Mouse (Mus musculus) small intestine, adult 2 months (tissue): ENCODE measurements around the gene Armc9. TPM values are rescaled to one million over a fixed set of nuclear protein-coding genes. Genes with fewer than 3 reads are reported as not detected.

Source experiments
- H3K27ac ChIP-seq: fragments of 200-500 bp; 2 replicates; pipeline ENCODE4 v1.5.1; 2012; ENCODE audit warnings: low read depth, low read length, control low read depth, inconsistent platforms; ENCODE audit not compliant: insufficient read depth
- H3K27me3 ChIP-seq: fragments of 200-500 bp; 2 replicates; pipeline ENCODE4 v1.6.1; 2012; ENCODE audit warnings: mild to moderate bottlenecking, moderate library complexity, low read length, inconsistent platforms; ENCODE audit not compliant: control insufficient read depth, insufficient read depth
- H3K36me3 ChIP-seq: fragments of 200-500 bp; 2 replicates; pipeline ENCODE4 v1.6.1; 2012; ENCODE audit warnings: mild to moderate bottlenecking, low read length, control low read depth, inconsistent platforms; ENCODE audit not compliant: control insufficient read depth, insufficient read depth
- H3K4me1 ChIP-seq: fragments of 200-500 bp; 2 replicates; pipeline ENCODE4 v1.6.1; 2012; ENCODE audit warnings: low read length, inconsistent platforms, mixed read lengths; ENCODE audit not compliant: control insufficient read depth, insufficient read depth, insufficient read length
- H3K4me3 ChIP-seq: fragments of 200-500 bp; 2 replicates; pipeline ENCODE4 v1.5.1; 2012; ENCODE audit warnings: low read depth, mild to moderate bottlenecking, control low read depth, inconsistent platforms, low read length, moderate library complexity
- CTCF ChIP-seq: fragments of 200-500 bp; IDR thresholded peaks from 2 replicates; pipeline ENCODE4 v1.5.1; 2012; ENCODE audit warnings: low read depth, mild to moderate bottlenecking, control low read depth, inconsistent platforms, low read length, moderate library complexity, mixed read lengths; ENCODE audit not compliant: insufficient replicate concordance, insufficient read length; ENCODE audit errors: extremely low read depth
- POLR2A ChIP-seq: fragments of 200-500 bp; IDR thresholded peaks from 2 replicates; pipeline ENCODE4 v1.6.1; 2012; ENCODE audit warnings: low read depth, mild to moderate bottlenecking, control low read depth, inconsistent platforms, low read length, moderate library complexity
- WGBS: fragments of 180-500 bp; shearing (Covaris S2); methylation state at CpG from one replicate; pipeline ENCODE4 v1.1.7; 2018; 5-methylcytosine and 5-hydroxymethylcytosine counted together
- polyA plus RNA-seq: library from polyadenylated mRNA; depleted of rRNA; stranded (reverse); fragments of >200 nt; gene quantifications from 2 replicates; pipeline ENCODE4 v1.2.3, GENCODE M21; 2012

The Armc9 gene
- polyA plus RNA-seq, 1 experiment, result 1.4 TPM

DNA sequence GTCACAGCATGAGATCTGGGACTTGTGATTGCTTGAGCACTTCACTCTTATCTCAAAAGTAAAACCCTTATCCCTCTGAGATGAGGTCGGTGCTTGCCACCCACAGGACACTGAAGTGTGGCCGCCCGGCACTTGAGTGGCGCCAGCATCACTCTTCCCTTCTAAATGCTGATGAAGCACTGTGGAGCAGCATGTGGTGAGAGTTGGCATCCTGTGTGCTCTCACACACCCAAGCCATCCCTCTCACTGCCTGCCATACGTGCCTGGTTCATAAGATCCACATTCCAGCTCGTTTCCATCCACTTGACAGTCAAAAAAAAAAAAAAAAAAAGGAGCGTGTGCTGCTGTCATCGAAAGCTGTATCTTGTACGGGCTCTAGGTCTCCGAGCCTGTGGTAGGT is 80.5 kb downstream of the Armc9 start:
- H3K36me3 ChIP-seq, result no peaks in the 10 kb centered on the region
- WGBS, result 84% methylated on average over 10 of the region's 10 CpGs
- H3K27me3 ChIP-seq, result no peaks in the 10 kb centered on the region
- no peak overlapping the region for H3K27ac ChIP-seq
- H3K4me3 ChIP-seq, result no peak overlapping the region
- TF ChIP-seq POLR2A, result no peak
- TF ChIP-seq CTCF, result no peak
- no peaks in the 10 kb centered on the region for H3K4me1 ChIP-seq

DNA sequence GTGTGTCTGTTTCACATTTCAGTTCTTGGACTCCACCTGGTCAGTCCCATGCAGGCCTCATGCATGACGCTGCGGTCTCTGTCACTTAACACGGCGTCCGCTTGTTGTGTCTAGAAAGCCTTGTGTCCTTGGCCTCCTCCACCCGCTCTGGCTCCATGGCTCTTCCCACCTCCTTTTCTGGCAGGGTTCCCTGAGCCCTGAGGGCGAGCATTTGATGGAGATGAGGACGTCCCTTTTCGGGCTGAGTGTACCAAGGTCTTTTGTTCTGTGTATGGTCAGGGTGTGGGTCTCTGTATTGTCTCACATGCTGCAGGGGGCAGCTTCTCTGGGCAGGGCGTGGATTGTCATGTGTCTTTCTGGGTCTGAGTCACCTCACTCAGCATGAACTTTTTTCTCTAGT is 81.9 kb downstream of the Armc9 start:
- H3K4me1 ChIP-seq, result no peaks in the 10 kb centered on the region
- TF ChIP-seq CTCF (no peak), POLR2A (no peak)
- no peak overlapping the region for H3K4me3 ChIP-seq
- no peaks in the 10 kb centered on the region for H3K36me3 ChIP-seq
- no peak overlapping the region for H3K27ac ChIP-seq
- 89% methylated on average over 10 of the region's 10 CpGs for WGBS
- H3K27me3 ChIP-seq, result no peaks in the 10 kb centered on the region

DNA sequence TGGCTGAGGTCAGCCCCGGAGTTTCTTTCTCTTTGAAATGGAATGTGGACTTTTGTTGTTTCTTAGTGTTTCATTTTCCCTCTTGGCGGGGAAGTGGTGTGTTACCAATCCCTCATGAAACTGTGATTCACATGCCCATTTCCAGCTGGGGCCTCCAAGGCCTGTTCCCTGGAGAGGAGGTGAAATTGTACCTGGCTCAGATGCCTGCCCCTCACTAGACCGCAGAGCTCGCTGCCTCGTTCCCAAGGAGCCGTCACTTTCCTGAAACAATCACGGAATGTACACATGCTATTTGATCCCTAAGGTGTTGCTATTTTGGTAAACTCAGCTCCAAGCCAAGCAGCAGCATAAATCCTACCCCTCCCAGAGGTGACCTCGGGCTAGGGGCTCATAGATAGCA is 84.4 kb downstream of the Armc9 start:
- Histone ChIP-seq H3K27me3 (no peaks in the 10 kb centered on the region), H3K36me3 (no peaks in the 10 kb centered on the region), H3K4me3 (no peak overlapping the region), H3K4me1 (no peaks in the 10 kb centered on the region), H3K27ac (no peak overlapping the region)
- WGBS, result 82% methylated on average over 8 of the region's 8 CpGs
- TF ChIP-seq POLR2A, result no peak

DNA sequence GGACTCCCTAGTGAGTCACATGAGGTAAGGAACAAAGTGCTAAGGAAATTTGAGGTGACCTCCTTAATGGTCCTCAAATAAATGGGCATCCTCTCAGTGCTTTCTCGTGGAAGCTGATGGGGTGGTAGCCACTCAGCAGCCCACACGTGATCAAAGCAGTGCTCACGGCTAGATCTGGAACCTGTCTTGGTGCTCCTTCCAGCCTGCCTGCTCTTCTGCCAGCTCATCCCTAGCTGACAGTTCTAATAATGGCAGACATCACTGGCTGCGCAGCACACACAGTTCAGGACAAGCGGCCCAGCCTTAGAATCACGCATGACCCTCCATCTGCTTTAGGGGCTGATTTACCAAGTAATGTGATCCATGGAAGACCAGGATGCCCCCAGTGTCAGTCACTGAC is 85.3 kb downstream of the Armc9 start:
- no peak overlapping the region for H3K4me3 ChIP-seq
- H3K36me3 ChIP-seq, result no peaks in the 10 kb centered on the region
- WGBS, result 93% methylated on average over 6 of the region's 6 CpGs
- H3K4me1 ChIP-seq, result no peaks in the 10 kb centered on the region
- TF ChIP-seq POLR2A (no peak), CTCF (no peak)
- H3K27me3 ChIP-seq, result no peaks in the 10 kb centered on the region
- H3K27ac ChIP-seq, result no peak overlapping the region

DNA sequence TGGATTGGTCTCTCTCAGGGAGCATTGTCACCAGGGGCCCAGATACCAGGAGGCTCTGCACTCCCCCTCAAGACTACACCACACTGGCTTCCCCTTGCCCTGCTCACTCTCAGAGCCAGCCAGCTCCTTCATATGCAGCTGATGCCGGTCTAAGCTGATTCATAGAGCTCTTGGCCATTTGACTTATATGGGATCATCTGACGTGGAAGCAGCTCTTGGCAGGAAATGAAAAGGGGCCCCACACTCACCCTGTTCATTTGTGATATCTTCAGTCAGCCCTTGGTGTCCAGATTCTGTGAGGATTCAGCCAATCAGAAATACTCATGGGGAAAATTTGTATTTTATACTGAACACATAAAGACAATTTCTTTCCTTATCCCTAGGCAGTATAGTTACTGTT is 86.4 kb downstream of the Armc9 start:
- TF ChIP-seq CTCF, result no peak
- no peak for TF ChIP-seq POLR2A
- no peaks in the 10 kb centered on the region for H3K27me3 ChIP-seq
- H3K36me3 ChIP-seq, result no peaks in the 10 kb centered on the region
- no peak overlapping the region for H3K4me3 ChIP-seq
- H3K27ac ChIP-seq, result no peak overlapping the region
- WGBS, result 57% methylated on average over 2 of the region's 2 CpGs
- H3K4me1 ChIP-seq, result no peaks in the 10 kb centered on the region

DNA sequence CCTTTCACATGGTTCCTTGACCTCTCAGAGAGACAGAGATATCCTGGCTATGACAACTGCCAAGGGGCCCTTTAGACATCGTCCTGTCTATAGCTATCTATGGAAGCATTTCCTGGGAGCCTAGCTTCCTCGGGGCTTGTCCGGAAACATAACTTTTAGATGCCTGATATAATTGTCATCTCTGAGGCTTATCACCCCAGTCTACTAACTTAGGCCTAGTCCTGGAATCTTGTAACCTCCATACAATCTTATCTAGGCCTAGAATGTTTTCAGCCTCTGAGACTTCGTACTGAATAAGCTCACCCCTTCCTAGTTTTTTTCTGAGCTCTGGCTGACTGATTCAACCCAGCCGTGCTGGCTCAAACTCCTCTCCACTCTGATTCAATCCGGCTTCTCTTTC is 88.9 kb downstream of the Armc9 start:
- H3K36me3 ChIP-seq, result no peaks in the 10 kb centered on the region
- TF ChIP-seq CTCF (no peak), POLR2A (no peak)
- 75% methylated on average over 6 of the region's 6 CpGs for WGBS
- no peak overlapping the region for H3K4me3 ChIP-seq
- H3K27me3 ChIP-seq, result no peaks in the 10 kb centered on the region
- no peak overlapping the region for H3K27ac ChIP-seq
- H3K4me1 ChIP-seq, result peaks cover 7% of the 10 kb centered on the region; the same call in 1 of the 2 replicates

DNA sequence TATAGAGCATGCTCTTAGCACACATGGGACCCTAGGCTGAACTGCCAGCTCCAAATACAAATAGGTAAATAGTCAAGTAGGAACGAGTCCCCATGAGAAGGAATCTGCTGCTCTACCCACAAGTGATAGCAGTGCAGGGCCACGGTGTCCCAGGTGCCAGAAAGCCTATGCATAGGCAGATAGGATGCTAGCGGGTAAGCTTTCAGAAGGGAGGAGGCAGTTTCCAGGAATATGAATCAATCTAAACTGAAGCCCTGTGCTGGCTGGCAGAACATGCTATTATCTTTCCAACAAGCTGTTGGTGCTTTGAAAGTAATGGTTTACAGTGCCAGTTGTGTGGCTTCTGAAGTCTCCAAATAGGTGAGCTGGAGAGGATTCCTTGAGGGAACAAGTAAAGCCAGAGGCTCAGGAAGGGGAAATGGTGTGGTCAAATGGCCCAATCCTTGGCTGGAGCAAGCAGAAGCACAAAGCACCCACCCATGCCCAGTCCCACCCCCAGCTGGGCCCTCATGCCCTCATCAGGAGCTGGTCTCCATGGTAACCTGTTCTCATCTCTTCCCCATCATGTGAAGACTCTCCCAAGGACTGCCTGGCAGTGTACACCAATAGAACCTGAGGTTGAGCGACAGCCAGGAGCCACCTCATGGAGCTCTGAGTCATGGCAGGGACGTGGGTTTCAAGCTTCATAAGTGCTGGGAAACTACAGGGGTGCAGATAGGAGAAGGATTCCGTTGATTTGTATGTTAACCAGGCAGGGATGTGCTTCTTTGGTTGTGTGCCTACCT is 90.9 kb downstream of the Armc9 start:
- no peaks in the 10 kb centered on the region for H3K36me3 ChIP-seq
- H3K4me3 ChIP-seq, result no peak overlapping the region
- H3K27ac ChIP-seq, result no peak overlapping the region
- H3K27me3 ChIP-seq, result no peaks in the 10 kb centered on the region
- no peak for TF ChIP-seq CTCF
- no peak for TF ChIP-seq POLR2A
- WGBS, result 88% methylated on average over 6 of the region's 6 CpGs
- peaks cover 7% of the 10 kb centered on the region; the same call in 1 of the 2 replicates for H3K4me1 ChIP-seq

DNA sequence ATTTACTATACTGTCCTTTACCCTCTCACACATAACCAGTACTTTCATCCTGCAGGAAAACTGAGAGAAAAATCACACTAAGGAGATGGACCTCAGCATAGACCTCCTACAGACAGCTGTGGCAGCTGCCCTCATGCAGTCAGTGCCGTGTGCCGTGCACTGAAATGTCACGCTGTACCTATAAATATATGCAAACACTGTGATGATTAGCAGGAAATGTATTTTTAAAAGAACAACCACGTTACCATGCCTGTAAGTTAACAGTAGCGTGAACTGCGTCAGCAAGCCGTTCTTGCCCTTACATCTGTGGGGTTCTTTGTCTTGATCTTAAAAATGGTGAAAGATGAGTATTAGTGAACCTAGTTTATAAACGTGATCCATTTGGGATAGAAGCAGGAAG is 98.8 kb downstream of the Armc9 start:
- TF ChIP-seq POLR2A (no peak), CTCF (no peak)
- Histone ChIP-seq H3K36me3 (no peaks in the 10 kb centered on the region), H3K27me3 (no peaks in the 10 kb centered on the region), H3K4me1 (peaks cover under 1% of the 10 kb centered on the region; the same call in 1 of the 2 replicates), H3K27ac (no peak overlapping the region), H3K4me3 (no peak overlapping the region)
- WGBS, result 80% methylated on average over 8 of the region's 8 CpGs
